Mouse (Mus musculus) adrenal gland, postnatal 4 days (tissue): ENCODE data around the gene C1rl. TPM values are rescaled to one million over a fixed set of nuclear protein-coding genes. Genes with fewer than 3 reads are reported as not detected.

ENCODE experiments used
- DNase-seq, 2 experiments: peaks; one replicate each; pipeline ENCODE4 v3.0.0; 2021 to 2022; ENCODE audit warnings: low spot score in 2 of 2, mixed read lengths in 2 of 2
- long read RNA-seq, 2 experiments: library from polyadenylated mRNA; stranded (forward); transcript quantifications; one replicate each; pipeline ENCODE4 v2.0.0; 2021
- total RNA-seq, 2 experiments: library from RNA; stranded (reverse); gene quantifications; 2 replicates each; pipeline ENCODE4 v1.2.3; 2021

Gene C1rl
- 10 to 100 TPM; 13.2 to 19.9 TPM for total RNA-seq
- long read RNA-seq, experiment 1, transcript C1rl-201 (6 exons, 3,010 nt) = major isoform, 23 of 29 reads
- long read RNA-seq, experiment 1, partial matches to known transcripts = 1 of 29 reads
- long read RNA-seq, experiment 1, other reads (novel, unspliced or antisense) = 5 of 29 reads
- long read RNA-seq, experiment 2, transcript C1rl-201 (6 exons, 3,010 nt) = major isoform, 23 of 30 reads
- long read RNA-seq, experiment 2, partial matches to known transcripts = 3 of 30 reads
- long read RNA-seq, experiment 2, other reads (novel, unspliced or antisense) = 4 of 30 reads

DNA sequence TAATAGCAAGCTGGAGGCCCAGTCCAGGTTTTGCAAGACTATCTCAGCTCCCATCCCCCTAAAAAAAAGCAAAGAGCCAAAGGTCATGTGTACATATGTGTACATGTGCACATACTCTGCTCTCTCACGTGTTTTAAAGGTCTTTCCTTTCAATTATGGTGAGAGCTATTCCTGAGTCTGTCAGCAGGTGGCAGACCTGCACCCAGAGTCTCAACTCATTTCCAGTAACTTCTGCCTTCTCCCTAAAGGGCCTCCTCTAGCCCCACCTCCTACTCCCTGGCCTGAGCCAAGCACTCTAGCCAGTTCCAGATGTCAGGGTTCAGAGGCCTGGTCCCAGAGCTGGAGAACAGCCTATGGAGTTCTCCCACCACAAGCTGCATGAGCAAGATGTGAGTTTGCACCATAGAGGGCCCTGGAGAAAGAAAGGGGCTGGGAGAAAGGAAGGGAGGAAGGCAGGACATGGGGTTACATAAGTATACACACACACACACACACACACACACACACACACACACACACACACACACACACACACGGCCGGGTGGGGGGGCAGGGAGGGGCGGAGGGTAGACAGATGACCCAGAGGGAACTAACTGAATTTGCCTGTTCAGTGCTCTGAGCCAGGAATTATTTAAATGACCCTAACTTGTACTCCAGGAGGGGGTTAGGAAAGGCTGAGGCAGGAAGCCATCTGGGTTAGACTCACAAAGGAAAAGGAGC lies at the start of gene C1rl:
TSS of gene C1rl (plus strand) at position 272 of the 720 bp plus-strand sequence.
- peak in 1 of 2 experiments; percentile 72 for DNase-seq

DNA sequence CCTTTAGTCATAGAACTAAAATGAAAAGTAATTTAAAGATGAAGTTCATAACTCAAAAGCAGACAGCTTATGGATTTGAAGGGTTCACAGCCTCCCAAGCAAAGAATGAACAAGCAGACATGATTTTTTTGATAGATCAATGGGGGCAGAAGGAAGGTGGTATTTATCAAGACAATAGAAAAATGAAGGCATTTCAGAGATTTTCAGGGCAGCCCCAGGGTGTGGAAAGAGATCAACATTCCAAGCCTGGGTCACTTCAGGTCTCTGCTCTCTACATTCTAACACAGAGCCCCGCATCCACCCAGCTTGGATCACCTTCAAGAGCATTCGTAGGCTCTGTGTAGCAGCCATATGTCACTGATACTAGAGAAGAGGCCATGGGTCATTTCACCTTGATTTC lies 49.6 kb upstream of the C1rl start:
- DNase-seq = no peak

DNA sequence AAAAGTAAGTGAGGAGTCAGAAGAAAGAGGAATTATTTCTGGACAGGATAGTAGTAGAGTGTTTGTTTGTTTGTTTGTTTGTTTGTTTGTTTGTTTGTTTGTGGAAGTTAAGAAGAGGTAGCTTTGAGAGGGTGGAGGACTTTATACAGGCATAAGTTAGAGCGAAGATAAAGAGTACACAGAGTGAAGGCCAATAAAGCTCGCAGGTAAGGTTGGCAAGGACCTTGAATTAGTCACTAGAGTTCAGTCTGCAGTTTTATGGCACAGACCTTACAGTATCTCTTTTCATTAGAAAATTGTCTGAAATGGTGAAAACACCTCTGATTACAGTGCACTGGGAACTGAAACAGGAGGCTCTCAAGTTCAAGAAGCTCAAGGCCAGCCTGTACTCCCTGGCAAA lies 46.9 kb upstream of the C1rl start:
- no peak for DNase-seq

DNA sequence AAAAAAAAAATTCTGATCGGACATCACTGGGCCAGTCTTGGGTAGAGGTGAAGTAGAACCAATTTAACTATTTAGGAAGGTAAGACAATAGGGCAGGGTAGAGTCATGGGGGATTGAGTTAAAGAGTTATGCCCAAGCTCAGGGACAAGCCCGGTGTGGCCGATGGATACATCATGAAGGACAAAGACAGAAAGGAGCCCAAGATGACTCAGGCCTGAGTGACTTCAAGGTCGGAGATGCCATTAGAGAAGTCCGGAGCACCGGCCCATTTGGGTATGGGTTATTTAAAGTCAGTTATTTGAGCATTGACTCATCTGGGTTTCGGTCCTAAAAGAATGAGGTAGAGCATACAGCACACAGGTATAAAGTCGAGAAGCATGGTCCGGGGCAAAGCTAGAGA lies 46.5 kb upstream of the C1rl start:
- DNase-seq = no peak

DNA sequence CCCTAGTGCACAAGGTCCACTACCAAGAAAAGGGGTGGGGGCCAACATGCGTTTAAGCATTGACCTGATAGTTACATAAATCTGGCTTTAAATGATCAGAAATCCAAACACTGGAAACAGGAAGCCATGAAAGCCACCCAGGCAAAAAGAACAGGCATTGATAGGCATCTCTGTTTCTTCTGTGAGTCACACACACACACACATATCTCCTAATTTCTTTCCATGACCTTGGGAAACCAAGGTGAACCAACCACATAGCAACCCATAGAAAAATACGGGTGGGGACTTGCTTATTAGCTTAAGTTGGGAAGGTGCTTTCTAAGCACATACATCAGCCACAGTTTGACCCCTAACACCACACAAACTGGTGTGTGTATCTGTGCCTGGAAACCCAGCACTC lies 45.6 kb upstream of the C1rl start:
- DNase-seq = no peak

DNA sequence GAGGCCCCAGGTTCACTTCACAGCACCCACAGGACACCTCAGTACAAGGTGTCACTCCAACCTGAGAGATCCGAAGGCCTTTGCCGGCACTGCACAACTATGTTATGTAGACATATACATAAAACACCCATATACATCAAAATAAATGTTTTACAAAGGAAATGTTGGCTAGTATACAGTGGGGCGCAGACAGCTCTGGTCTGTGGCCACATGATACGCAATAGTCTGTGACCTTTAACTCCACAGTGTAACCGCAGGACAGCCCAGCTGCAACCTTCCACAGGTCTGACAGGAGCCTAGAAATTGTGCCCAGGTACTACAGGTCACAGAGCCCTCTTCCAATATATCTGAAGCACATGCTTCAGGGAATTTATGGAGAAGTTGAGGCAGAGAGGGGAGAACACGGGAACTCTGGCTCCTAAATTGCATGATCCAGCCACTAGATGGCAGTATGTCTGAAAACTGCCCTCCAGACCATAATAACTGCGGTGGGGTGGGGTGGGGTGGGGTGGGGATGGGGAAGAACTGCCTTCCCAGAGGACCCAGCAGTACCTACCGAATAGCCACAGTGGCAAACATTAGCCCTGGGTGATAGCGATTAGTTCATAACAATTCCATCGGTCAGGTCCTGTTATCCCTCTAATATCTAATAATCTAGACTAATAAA lies 44.6 kb upstream of the C1rl start:
- no peak for DNase-seq

DNA sequence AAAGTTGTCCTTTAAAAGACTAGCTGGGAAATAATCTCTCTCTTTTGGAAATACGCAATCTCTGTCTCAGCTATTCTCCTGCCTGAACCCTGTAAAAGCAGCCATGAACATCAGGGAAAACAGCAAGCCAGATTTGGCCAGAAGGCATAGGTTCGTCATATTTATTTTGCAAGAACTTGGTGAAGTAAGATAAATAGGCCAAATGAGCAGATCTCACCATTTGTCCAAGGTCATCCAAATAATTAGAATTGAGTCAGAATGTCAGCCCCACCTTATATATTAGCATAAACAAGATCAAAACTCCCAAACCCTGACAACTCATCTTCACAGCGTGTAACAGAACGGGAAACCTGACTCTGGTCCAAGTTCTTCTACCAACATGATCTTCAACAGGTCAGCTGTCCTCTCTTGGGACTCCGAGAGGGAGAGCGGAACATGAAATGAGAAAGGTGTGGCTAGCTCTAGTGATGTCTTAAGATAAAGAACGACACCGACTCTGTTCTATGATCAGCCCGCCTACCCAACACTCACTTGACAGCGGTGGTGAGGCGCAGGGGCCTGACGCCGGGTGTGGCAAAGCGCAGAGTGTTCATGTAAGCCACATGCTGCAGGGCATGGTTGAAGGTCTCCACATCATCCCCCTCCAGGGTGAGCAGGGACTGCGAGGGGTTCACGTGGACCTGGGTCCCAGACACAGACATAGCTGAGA lies 43.8 kb upstream of the C1rl start:
- DNase-seq = no peak

DNA sequence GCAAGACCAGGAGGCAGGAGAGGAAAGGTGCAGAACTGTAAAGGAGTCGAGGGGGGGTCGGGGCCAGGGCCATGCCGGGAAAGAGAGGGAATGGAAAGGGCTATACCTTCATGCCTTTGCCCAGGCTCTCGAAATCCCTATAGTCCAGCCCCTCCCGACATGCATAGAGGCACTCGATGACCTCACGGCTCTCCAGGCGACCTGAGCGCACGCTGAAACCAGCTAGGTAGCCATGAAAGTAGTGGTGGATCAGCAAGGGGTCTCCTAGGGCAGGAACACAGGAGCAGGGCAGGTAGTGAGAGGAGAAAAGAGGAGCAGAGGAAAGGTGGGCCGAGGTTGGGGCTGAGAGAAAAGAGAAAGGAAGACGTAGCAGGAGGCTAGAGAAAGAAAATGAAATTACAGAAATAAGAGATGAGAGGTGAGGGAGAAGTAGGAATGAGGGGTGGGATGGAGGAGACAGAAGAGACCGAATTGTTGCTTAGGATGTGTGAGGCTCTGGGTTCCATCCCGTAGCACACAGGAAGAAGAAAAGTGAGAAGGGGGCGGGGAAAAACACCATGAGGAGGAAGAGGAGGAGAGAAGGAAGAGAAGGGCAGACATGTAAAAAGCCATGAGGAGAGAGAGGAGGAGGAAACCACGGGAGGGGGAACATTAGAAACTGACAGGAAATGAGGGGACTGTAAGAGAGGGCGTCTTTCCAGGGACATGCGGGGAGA lies 43.1 kb upstream of the C1rl start:
- no peak for DNase-seq

DNA sequence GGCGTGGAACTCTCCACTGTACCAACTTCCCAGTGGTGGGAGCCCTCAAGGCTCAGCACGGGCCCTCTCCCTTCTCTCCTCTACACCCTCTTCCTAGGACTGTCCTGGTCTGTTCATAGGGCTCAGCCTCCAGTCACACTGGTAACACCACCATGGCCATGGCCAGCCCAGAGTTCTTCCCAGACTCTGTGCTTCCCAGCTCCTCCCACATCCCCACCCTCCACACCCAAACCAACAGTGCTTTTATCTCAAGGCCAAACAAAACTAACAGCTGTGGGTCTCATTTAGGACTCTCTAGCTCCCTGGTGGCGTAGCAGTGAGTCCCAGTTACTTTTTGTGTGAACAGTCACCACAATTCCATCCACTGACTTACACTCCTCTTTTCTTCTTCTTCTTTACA lies 40.9 kb upstream of the C1rl start:
- DNase-seq = no peak

DNA sequence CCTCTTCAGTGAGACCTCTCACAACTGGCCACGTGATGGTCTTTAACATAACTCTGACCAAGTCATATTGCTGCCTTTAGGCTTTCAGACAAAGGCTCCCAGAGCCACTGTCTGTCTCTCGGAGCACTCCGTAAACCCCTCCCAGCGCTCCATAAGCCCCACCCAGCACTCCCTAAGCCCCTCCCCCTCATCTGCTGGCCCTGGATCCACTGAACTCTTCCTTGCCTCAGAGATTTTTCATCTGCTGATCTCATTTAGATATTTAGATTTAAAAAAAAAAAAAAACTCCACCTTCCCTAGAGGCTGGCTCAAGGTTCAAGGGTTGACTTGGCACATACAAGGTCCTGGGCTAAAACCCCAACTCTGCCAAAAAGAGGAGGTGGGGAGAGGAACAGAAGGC lies 39.2 kb upstream of the C1rl start:
- no peak for DNase-seq

DNA sequence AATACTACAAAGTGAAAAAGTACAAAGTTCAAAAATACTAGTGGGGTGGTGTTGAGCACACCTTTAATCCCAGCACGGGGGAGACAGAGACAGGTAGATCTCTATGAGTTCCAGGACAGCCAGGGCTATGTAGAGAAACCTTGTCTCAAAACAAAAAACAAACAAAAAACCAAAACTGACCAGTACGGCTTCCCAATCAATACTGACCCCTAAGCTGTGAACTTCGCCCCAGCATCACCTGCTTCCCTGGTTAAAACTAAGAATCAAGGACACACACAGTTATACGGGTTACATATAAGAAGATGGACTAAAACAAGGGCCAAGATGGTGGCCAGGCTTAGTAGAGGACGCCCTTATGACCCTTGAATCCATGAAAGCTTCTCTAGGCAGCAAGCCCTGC lies 36.7 kb upstream of the C1rl start:
- no peak for DNase-seq

DNA sequence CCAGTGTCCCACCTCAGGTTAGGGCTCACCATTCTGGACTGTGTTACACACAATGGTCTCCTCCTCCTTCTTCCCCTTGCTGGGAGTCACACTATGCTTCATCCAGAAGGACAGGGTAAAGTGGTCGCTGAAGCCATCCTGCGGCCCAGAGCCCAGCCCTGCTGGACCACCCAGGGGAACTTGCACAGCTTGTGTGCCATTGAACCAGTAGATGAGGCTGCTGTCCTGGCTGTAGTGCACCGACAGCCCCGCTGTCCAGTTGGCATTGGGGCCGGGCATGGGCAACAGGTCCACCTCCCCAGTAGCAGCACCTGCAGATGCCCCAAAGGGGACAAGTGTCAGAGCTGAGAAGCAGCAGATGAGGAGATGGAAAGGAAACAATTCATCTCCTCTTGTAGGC lies 35.1 kb upstream of the C1rl start:
- DNase-seq = no peak

DNA sequence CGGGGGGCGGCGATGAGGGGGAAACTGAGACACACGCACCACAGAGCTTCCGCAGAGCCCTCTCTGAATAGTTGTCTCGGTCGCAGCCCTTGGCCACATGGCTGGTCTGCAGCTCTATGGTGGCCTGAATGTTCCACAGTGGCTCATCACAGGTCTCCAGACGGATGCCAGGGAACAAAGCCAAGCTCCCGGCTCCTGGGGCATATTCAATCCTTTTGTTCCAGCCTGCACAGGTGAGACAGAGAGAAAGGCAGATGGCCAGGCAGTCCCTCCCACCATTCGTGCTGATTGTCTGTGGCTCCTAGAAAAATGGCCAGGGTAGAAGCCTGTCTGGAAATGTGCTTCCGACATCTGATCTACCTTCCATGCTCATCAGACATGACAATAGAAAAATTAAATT lies 34.4 kb upstream of the C1rl start:
- no peak for DNase-seq

DNA sequence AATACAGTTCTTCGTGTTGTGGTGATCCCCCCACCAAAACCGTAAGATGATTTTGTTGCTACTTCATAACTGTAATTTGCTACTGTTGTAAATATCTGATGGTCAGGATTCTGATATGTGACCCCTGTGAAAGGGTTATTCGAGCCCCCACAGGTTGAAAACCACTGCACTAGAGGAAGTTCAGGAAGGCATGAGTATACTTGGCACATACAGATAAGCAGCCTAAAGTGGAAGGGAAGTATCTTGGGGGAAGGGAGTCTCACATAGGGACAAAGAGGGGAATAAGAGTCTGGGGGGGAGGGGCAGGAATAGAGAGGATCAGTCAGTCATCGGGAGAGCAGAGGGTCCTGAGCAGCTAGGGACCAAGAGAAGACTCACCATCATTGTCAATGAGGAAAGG lies 33.5 kb upstream of the C1rl start:
- DNase-seq = no peak

DNA sequence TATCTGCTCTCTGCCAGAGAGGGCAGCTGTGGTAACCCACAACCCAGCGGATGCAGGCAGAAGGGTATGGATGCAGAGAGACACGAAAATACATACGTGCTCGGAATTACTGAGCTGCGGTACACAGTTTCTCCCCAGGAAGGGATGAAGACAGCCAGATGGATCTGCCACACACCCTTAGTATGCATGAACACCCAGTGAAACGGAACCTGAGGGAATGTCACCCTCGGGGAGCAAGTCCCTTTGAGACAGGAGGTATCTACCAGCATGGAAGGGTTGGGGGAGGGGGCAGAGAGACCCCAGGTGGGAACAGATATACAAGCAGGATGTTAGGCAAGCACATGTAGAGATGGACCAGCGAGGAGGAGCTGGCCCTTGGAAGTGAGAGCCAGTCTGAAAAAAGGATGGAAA lies 29.0 kb upstream of the C1rl start:
- no peak for DNase-seq

DNA sequence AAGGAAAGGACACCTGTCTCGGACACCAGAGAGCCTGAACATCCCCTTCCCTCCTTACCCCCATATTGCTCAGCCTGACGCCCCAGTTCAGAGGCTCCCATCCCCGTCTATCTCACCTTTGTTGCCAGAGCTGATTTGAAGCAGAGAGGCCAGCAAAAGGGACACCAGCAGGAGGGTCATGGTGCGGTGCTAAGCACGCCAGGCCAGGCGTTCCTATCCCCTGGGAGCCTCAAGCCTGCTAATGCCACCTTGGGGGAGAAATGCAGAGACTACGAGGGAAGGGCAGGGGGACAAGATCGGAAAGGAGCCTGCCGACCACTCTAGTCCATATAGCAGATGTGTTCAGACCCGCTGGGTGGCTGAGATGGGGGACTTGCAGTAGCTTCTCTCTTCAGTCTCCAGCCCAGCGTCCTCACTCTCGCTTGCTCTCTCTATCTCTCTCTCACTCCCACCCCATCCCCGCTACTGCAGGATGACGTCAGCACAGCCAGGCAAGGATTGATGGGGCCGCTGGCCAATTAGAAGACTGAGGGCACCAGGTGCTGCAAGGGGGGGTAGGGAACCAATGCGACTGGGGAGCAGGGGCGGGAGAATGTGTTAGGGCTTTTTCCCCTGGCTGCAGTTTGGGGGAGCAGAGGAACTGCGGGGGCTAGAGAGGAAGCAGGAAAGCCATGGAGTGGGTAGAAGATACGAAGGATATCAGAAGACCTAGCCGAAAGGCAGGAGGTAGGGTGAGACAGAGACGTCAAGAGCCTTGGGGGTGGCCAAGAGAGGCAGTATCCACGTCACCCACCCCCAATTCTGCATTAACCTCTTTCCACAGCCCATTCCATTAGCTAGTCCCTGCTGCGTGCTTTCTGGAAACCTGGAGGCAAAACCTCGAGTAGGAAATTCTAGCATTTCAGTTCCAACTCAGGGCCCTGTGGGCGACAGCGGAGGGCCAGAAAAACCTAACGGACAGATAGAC lies 28.3 kb upstream of the C1rl start, which contains the start of gene Clstn3:
TSS of gene Clstn3 (minus strand) at position 490 of the 967 bp plus-strand sequence.
- peak; percentile 55 to 56 for DNase-seq

DNA sequence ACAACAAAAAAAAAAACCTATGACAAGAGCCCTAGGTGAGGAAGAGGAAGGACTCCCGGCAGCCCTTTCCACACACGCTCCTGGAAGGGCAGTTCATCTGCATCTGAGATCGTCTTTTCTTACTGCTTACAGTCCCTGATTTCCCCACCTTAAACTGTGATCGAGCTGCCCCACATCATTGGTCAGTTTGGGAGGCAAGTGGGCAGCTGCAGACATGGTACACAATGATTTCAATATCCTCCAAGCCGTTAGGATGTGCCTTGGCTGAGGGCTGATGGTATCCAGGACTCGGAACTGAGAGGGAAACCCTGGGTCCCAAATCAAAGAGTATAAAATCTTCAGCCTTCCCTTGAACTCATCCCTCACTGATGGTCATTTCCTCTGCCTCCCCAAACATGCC lies 27.6 kb upstream of the C1rl start:
- no peak for DNase-seq

DNA sequence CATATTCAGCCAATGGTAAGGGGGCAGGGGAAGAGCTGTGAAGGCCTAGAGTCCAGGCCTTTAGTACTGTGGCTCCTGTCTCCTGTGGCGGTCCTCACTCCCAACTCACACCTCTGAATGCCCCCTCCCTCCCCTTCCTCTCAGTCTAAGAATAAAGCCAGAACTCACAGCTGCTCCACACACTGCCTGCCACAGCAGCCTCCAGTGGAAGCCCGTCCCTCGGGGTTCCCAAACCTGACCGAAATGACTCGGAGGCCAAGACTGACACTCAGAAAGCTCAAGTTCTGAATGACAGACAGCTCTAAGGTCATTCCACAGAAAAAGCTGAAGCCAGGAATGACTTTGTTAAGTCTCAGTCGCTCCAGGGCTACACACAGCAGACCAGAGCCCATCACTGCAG lies 27.2 kb upstream of the C1rl start:
- no peak for DNase-seq

DNA sequence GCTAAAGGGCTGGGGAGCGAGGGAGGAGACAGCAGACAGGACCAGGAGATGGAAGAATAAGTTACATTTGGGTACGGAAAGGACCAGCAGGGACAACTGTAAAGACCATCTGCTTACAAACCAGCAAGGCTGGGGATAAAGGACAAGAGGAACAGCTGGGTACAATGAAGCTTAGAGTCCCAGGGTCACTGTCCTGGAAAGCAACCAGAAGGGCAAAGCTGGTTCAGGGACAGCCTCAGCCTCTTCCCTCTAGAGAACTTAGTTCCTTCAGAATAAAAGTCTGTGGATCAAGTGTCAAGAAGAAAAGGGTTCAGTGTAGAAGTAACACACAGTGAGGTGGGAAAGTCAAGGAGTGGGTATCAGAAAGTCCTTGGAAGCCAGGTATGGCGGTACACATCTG lies 21.8 kb upstream of the C1rl start:
- DNase-seq = no peak
